Mouse (Mus musculus) cerebellum, adult 8-10 months (tissue): ENCODE measurements around the gene Pcgf1.

Source experiments
- DNase-seq: peaks from one replicate; pipeline ENCODE4 v3.0.0; 2022

The Pcgf1 gene

DNA sequence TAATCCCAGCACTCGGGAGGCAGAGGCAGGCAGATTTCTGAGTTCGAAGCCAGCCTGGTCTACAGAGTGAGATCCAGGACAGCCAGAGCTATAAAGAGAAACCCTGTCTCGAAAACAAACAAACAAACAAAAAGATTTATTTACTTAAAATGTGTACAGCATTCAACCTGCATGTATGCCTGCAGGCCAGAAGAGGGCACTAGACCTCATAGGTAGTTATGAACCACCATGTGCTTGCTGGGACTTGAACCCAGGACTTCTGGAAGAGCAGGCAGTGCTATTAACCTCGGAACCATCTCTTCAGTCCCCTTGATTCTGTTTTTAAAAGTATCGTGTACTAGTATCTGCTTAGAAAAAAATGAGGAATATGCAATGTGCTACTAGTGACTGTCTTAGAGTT, 49.8 kb downstream of the Pcgf1 start:
- DNase-seq: no peak
